Mouse (Mus musculus) monocyte, adult 2 months (primary cell): ENCODE measurements around the gene Jak1.

Source experiments
- DNase-seq, 2 experiments: peaks; one replicate each; pipeline ENCODE4 v3.0.0; 2022; ENCODE audit warnings: low spot score in 2 of 2, low read depth in 1 of 2

Gene Jak1

DNA sequence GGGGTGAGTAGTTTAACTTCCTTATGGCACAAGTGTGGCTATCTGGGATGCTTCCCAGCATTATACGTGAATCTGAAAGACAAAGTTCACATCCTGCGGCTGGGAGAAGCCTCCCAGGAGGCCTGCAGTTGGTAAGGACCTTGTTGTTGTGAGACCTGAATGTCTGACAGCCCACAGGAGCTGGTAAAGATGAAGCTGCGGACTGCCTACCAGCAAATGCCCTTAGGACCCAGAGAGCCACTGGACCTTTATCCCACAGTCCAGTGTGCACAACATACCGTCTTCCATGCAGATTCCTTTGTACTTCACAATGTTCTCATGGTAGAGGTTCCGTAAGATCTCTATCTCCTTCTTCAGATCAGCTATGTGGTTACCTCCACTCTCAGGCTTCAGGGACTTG, 107.6 kb downstream of the Jak1 start:
- no peak for DNase-seq

GRCm38 (mm10) chr4:101155541-101155940, 109.5 kb downstream of the Jak1 start:
- peak; percentile 35 to 53 for DNase-seq

- DNase-seq: no peak
Observed at GRCm38 (mm10) chr4:101146891-101147655, 118.0 kb downstream of the Jak1 start.

DNA sequence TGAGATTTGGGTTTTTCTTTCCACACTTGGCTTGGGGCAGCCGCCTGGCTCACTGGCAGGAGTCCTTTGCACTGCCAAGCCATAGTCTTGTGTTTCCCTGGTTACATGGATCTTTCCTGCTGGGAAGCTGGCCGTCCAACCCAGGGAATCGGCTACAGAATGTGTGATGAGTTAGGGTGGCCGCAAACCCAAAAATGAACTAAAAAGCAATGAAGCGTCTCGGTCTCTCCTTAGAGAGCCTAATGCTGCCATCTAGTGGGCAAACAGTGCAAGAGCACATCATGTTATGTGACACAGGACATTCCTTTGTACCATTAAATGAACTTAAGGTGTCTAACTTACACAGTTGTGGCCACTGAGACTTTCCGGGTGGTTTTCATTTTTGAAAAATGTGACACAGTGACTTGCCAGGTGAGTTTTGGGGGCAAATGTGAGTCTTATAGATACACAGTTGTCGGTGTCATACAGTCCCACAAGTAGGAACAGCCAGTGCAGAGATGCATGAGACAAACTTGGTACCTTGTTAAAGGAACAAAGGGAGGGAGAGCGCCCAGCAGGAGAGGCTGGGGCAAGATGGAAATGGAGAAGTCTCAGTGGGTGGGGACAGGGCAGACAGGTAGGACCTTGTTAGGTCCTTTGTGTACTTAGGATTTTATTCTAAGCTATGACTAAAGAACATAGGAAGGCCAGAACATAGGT, 118.9 kb downstream of the Jak1 start:
- DNase-seq: peak in 1 of 2 experiments; percentile 24

GRCm38 (mm10) chr4:101144790-101145189, 120.3 kb downstream of the Jak1 start:
- DNase-seq: no peak

DNA sequence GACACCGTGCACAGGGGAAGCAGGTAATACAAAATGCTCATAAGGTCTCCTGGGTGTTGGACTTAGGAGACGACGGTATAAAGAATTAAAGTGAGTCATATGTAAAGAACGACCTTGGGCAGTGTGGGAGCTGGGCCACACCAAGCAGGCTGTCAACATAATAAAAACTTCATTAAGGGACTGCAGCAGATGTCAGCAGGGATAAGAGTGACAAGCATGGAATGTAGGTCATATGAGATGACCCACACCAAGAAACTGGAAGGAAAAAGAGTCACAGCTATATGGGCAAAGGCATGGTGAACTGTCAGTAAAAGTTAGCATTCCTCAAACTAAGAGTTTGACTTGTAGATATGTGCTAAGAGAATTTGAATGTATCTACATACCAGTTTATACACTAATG, 120.7 kb downstream of the Jak1 start:
- no peak for DNase-seq

GRCm38 (mm10) chr4:101143901-101144300, 121.2 kb downstream of the Jak1 start:
- no peak for DNase-seq

DNA sequence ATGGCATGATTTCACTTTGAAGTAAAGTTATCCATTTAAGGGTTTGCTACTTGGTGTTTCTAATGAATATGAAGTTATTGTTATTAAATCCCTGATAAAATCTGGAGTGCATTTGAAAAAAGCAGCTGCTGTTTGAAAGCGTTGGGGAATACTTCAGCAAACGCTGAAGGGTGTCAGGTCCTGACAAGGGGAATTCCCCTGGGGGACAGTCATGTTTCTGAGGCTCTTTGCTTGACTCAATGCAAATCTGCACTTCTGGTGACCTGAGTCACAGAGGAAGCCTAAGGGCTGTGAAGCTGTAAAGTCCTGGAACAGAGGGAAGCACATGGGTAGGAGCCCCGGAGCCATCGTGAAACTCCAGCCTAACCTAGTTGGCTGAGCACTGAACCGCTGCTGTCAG, 123.3 kb downstream of the Jak1 start:
- no peak for DNase-seq

- DNase-seq: no peak
Observed at GRCm38 (mm10) chr4:101137975-101138374, 127.1 kb downstream of the Jak1 start.

DNA sequence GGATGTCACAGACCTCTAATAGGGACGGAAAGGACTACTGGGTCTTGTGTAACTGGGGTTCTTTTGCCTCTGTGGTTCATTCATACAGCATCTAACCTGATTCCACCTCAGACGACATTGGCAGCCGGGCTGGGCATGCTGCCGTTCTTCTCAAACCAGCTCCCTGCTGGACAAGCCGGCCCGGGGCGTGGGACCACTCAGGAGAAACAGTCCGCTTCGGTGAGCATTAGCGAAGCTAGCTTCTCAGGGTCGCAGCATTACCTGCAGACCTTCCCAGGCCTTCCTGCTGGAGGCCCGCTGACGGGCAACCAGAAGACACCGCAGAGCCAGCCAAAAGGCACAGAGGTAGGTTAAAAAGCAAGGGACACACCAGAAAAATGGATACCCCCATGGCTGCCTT, 129.2 kb downstream of the Jak1 start:
- DNase-seq: no peak

DNA sequence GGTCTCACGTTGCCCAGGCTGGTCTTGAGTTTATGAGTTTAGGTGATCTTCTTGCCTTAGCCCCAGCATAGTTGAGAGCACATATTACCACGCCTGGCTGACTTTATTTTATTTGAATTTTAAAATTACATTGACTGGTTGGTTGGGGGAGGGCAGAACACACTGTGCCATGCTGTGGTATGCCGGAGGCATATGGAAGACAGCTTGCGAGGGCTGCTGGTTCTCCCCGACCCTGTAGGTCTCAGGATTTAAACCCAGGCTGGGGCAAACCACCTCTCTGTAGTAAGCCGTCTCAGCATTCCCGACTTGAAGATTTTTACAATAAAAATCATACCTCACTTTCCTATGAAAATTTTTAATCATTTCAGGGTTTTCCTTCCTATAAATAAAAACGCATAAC, 130.1 kb downstream of the Jak1 start:
- DNase-seq: no peak

DNA sequence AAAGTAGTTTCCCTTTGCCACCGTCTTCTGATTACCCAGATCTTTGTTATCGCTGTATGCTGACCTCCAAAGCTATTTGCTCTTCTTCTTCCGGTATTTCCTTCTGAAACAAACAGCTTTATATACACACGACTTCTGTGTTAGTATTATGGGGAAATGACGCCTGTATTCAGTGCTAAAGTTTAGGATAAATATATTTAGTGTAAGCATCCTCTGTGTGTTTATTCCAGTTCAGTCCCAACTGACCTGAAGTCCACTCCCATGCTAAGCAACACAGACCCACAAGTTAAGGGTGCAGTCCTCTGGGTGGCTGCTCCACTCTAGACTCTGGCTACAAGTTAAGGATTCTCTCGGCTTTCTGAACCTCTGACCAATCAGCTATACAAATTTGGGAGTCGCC, 144.1 kb downstream of the Jak1 start:
- no peak for DNase-seq

DNA sequence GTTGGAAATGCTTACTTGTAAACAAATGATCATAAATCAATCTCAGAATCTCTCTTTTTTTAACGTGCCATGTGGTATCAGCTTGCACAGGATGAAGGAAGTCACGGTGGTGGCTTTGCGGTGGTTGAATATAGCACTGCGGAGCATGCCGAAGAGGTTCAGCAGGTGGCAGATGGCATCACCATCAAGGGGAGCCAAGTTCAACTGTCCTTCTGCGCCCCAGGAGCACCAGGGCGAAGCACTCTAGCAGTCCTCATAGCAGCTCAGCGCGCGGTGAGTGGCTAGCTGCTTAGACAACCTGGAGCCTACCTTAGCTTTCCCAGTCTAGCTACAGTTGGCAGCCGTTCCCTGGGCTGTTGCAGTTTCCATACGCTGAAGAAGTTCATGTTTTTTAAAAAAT, 158.0 kb downstream of the Jak1 start:
- no peak for DNase-seq
